Mouse (Mus musculus): Measurements from ENCODE around the gene 1700001P01Rik.

- TF ChIP-seq CTCF (IDR thresholded peaks at IDR 0.05; ENCODE audit: borderline replicate concordance, insufficient read depth, low read depth, low read length) (no peak), POLR2A (IDR thresholded peaks at IDR 0.05; ENCODE audit: borderline replicate concordance, insufficient read depth, low read length) (no peak)
Observed at GRCm38 (mm10) chr11:97777129-97777529, 1.4 kb upstream of the 1700001P01Rik start.

Measured in cerebellum, adult 2 months (tissue).